Mouse (Mus musculus): ENCODE measurements around the gene Atp11b. TPM values are rescaled to one million over a fixed set of nuclear protein-coding genes. Genes with fewer than 3 reads are reported as not detected.

Atp11b gene
- 52.0 and 52.6 TPM in 2 replicates for total RNA-seq (2021)
- long read RNA-seq, experiment 1, full-length matches to known transcripts = 6 of 16 reads
- long read RNA-seq, experiment 1, partial matches to known transcripts = 3 of 16 reads
- long read RNA-seq, experiment 1, other reads (novel, unspliced or antisense) = 7 of 16 reads
- long read RNA-seq, experiment 2, full-length matches to known transcripts = 5 of 14 reads
- long read RNA-seq, experiment 2, partial matches to known transcripts = 3 of 14 reads
- long read RNA-seq, experiment 2, other reads (novel, unspliced or antisense) = 6 of 14 reads

- peak; percentile 93 for DNase-seq
These were observed at the start of gene Atp11b for GRCm38 (mm10) chr3:35753825-35754767. TSS of gene Atp11b (plus strand) at chr3:35754106.

- DNase-seq = peak; percentile 43
These were observed 49.6 kb upstream of the Atp11b start for GRCm38 (mm10) chr3:35704328-35704613.

- DNase-seq = no peak
These were observed 34.2 kb upstream of the Atp11b start for GRCm38 (mm10) chr3:35719531-35720205.

GRCm38 (mm10) chr3:35720801-35721200, 33.1 kb upstream of the Atp11b start:
- no peak for DNase-seq

GRCm38 (mm10) chr3:35721818-35722446, 32.0 kb upstream of the Atp11b start:
- no peak for DNase-seq

- no peak for DNase-seq
These were observed 31.1 kb upstream of the Atp11b start for GRCm38 (mm10) chr3:35722811-35723210.

GRCm38 (mm10) chr3:35723586-35724322, 30.2 kb upstream of the Atp11b start:
- DNase-seq = no peak

- DNase-seq = no peak
These were observed 28.8 kb upstream of the Atp11b start for GRCm38 (mm10) chr3:35725096-35725495.

GRCm38 (mm10) chr3:35726936-35727335, 27.0 kb upstream of the Atp11b start:
- DNase-seq = no peak

GRCm38 (mm10) chr3:35729490-35729889, 24.4 kb upstream of the Atp11b start:
- no peak for DNase-seq

- no peak for DNase-seq
These were observed 21.7 kb upstream of the Atp11b start for GRCm38 (mm10) chr3:35731981-35732777.

GRCm38 (mm10) chr3:35732778-35733147, 21.1 kb upstream of the Atp11b start:
- no peak for DNase-seq

- DNase-seq = no peak
These were observed 19.4 kb upstream of the Atp11b start for GRCm38 (mm10) chr3:35734509-35734908.

- DNase-seq = no peak
These were observed 15.8 kb upstream of the Atp11b start for GRCm38 (mm10) chr3:35738071-35738470.

- DNase-seq = no peak
These were observed 8.9 kb upstream of the Atp11b start for GRCm38 (mm10) chr3:35745010-35745409.

GRCm38 (mm10) chr3:35746840-35747456, 7.0 kb upstream of the Atp11b start:
- no peak for DNase-seq

GRCm38 (mm10) chr3:35750286-35750685, 3.6 kb upstream of the Atp11b start:
- peak; percentile 16 for DNase-seq

GRCm38 (mm10) chr3:35751724-35752123, 2.2 kb upstream of the Atp11b start:
- DNase-seq = peak; percentile 39

- no peak for DNase-seq
These were observed 8.8 kb downstream of the Atp11b start for GRCm38 (mm10) chr3:35762735-35763134.

Data from adrenal gland, postnatal 14 days (tissue).